Mouse (Mus musculus) MEL (cell line): ENCODE data around the gene Acvrl1. TPM values are rescaled to one million over a fixed set of nuclear protein-coding genes. Genes with fewer than 3 reads are reported as not detected.

Experiments
- DNase-seq: peaks from one replicate; pipeline ENCODE4 v3.0.0; 2011; ENCODE audit warnings: low read depth, low spot score
- H3K27ac ChIP-seq: 2 replicates; pipeline ENCODE4 v1.5.1; 2012; ENCODE audit warnings: low read depth, mild to moderate bottlenecking, control low read depth, low read length, moderate library complexity; ENCODE audit not compliant: control insufficient read depth
- H3K27me3 ChIP-seq, 2 experiments: fragments of 150-350 bp in 1 of 2; sonication (generic) in 1 of 2; 2 replicates each; pipeline ENCODE4 v1.6.1; 2012; ENCODE audit warnings: low read length in 2 of 2, mild to moderate bottlenecking in 2 of 2, improper control_type of control experiment in 1 of 2, moderate library complexity in 1 of 2; ENCODE audit not compliant: insufficient read depth in 2 of 2, control insufficient read depth in 1 of 2
- H3K36me3 ChIP-seq, 2 experiments: 2 replicates each; pipeline ENCODE4 v1.6.1; 2012 to 2014; ENCODE audit warnings: low read length in 2 of 2, improper control_type of control experiment in 1 of 2, inconsistent platforms in 1 of 2, mild to moderate bottlenecking in 1 of 2; ENCODE audit not compliant: insufficient read depth in 2 of 2, control insufficient read depth in 1 of 2
- H3K4me1 ChIP-seq, 2 experiments: fragments of 150-350 bp in 1 of 2; sonication (generic) in 1 of 2; 2 replicates each; pipeline ENCODE4 v1.6.1; 2012; ENCODE audit warnings: low read length in 2 of 2, improper control_type of control experiment in 1 of 2, mild to moderate bottlenecking in 1 of 2; ENCODE audit not compliant: insufficient read depth in 2 of 2, control insufficient read depth in 1 of 2
- H3K4me3 ChIP-seq, 2 experiments: fragments of 150-350 bp in 1 of 2; sonication (generic) in 1 of 2; 2 replicates each; pipeline ENCODE4 v1.5.1; 2012; ENCODE audit warnings: low read depth in 2 of 2, low read length in 2 of 2, mild to moderate bottlenecking in 2 of 2, moderate library complexity in 2 of 2, control low read depth in 1 of 2, improper control_type of control experiment in 1 of 2; ENCODE audit not compliant: control insufficient read depth in 1 of 2, insufficient read depth in 1 of 2
- H3K79me2 ChIP-seq: 2 replicates; pipeline ENCODE4 v1.6.1; 2012; ENCODE audit warnings: mild to moderate bottlenecking, low read length, moderate library complexity; ENCODE audit not compliant: control insufficient read depth, poor library complexity, insufficient read depth
- H3K9ac ChIP-seq: 2 replicates; pipeline ENCODE4 v1.6.1; 2012; ENCODE audit warnings: low read depth, mild to moderate bottlenecking, control low read depth, low read length, moderate library complexity; ENCODE audit not compliant: control insufficient read depth, poor library complexity, severe bottlenecking
- H3K9me3 ChIP-seq: fragments of 150-350 bp; sonication (generic); replicated peaks from 2 replicates; pipeline ENCODE4 v1.6.1; 2012; ENCODE audit warnings: mild to moderate bottlenecking, low read length, improper control_type of control experiment, moderate library complexity; ENCODE audit not compliant: insufficient read depth
- CHD1 ChIP-seq: IDR thresholded peaks from 2 replicates; pipeline ENCODE4 v1.6.1; 2012; ENCODE audit warnings: low read depth, mild to moderate bottlenecking, inconsistent platforms, low read length, improper control_type of control experiment
- CTCF ChIP-seq, 3 experiments: IDR thresholded peaks in 2 of 3; conservative IDR thresholded peaks in 1 of 3; 2 replicates each; pipeline ENCODE4 v1.5.1; 2011 to 2012; ENCODE audit warnings: low read length in 3 of 3, low read depth in 2 of 3, mild to moderate bottlenecking in 2 of 3, improper control_type of control experiment in 1 of 3, inconsistent platforms in 1 of 3, mixed read lengths in 1 of 3, moderate library complexity in 1 of 3; ENCODE audit not compliant: control insufficient read depth in 1 of 3, insufficient read depth in 1 of 3, poor library complexity in 1 of 3, severe bottlenecking in 1 of 3
- ELF1 ChIP-seq: IDR thresholded peaks from 2 replicates; pipeline ENCODE4 v1.6.1; 2014; ENCODE audit warnings: low read depth, mild to moderate bottlenecking, inconsistent platforms, low read length, improper control_type of control experiment, moderate library complexity
- EP300 ChIP-seq, 2 experiments: IDR thresholded peaks; 2 replicates each; pipeline ENCODE4 v1.6.1; 2011; ENCODE audit warnings: improper control_type of control experiment in 2 of 2, low read length in 2 of 2, low read depth in 1 of 2, mild to moderate bottlenecking in 1 of 2
- ETS1 ChIP-seq: IDR thresholded peaks from 2 replicates; pipeline ENCODE4 v1.6.1; 2012; ENCODE audit warnings: low read depth, mild to moderate bottlenecking, inconsistent platforms, low read length, improper control_type of control experiment, moderate library complexity
- GATA1 ChIP-seq: IDR thresholded peaks from 2 replicates; pipeline ENCODE4 v1.6.1; 2011; ENCODE audit warnings: low read depth, low read length, improper control_type of control experiment
- HCFC1 ChIP-seq: IDR thresholded peaks from 2 replicates; pipeline ENCODE4 v1.6.1; 2012; ENCODE audit warnings: low read depth, mild to moderate bottlenecking, inconsistent platforms, low read length, improper control_type of control experiment, moderate library complexity
- KAT2A ChIP-seq: conservative IDR thresholded peaks from 2 replicates; pipeline ENCODE4 v1.6.1; 2012; ENCODE audit warnings: low read depth, low read length, improper control_type of control experiment, inconsistent platforms
- MAX ChIP-seq: IDR thresholded peaks from 2 replicates; pipeline ENCODE4 v1.6.1; 2011; ENCODE audit warnings: low read length, improper control_type of control experiment
- MEF2A ChIP-seq: IDR thresholded peaks from 2 replicates; pipeline ENCODE4 v1.6.1; 2014; ENCODE audit warnings: low read depth, mild to moderate bottlenecking, inconsistent platforms, low read length, improper control_type of control experiment; ENCODE audit not compliant: poor library complexity, insufficient replicate concordance, severe bottlenecking; ENCODE audit errors: extremely low read depth
- MYB ChIP-seq: IDR thresholded peaks from 2 replicates; pipeline ENCODE4 v1.6.1; 2011; ENCODE audit warnings: mild to moderate bottlenecking, low read depth, low read length, improper control_type of control experiment
- NELFE ChIP-seq: IDR thresholded peaks from 2 replicates; pipeline ENCODE4 v1.6.1; 2011; ENCODE audit warnings: low read depth, low read length, improper control_type of control experiment
- POLR2A ChIP-seq, 2 experiments: IDR thresholded peaks; 2 replicates each; pipeline ENCODE4 v1.6.1; 2011 to 2012; ENCODE audit warnings: low read length in 2 of 2, mild to moderate bottlenecking in 2 of 2, control low read depth in 1 of 2, improper control_type of control experiment in 1 of 2, low read depth in 1 of 2, moderate library complexity in 1 of 2; ENCODE audit not compliant: control insufficient read depth in 1 of 2, insufficient read depth in 1 of 2, poor library complexity in 1 of 2
- RCOR1 ChIP-seq: IDR thresholded peaks from 2 replicates; pipeline ENCODE4 v1.6.1; 2012; ENCODE audit warnings: low read depth, mild to moderate bottlenecking, inconsistent platforms, low read length, improper control_type of control experiment
- SIN3A ChIP-seq: IDR thresholded peaks from 2 replicates; pipeline ENCODE4 v1.6.1; 2012; ENCODE audit warnings: low read length, improper control_type of control experiment, inconsistent platforms
- TBP ChIP-seq: IDR thresholded peaks from 2 replicates; pipeline ENCODE4 v1.8.0; 2011; ENCODE audit warnings: low read depth, low read length, improper control_type of control experiment
- ZNF384 ChIP-seq: IDR thresholded peaks from 2 replicates; pipeline ENCODE4 v1.6.1; 2012; ENCODE audit warnings: low read depth, mild to moderate bottlenecking, inconsistent platforms, low read length, improper control_type of control experiment
- polyA plus RNA-seq, 2 experiments: library from polyadenylated mRNA; stranded (reverse) in 1 of 2; unstranded in 1 of 2; fragments of >175 nt in 1 of 2; fragments of >200 nt in 1 of 2; gene quantifications; 2 replicates each; pipeline versions ENCODE4 v1.2.1 to v1.2.4; 2012; ENCODE audit warnings: low replicate concordance in 2 of 2, low read depth in 1 of 2; ENCODE audit not compliant: insufficient read length in 2 of 2, insufficient read depth in 1 of 2, missing spikeins in 1 of 2
- total RNA-seq: library from RNA; depleted of rRNA; stranded (reverse); fragments of 300-350 nt; gene quantifications from 2 replicates; pipeline ENCODE4 v1.2.3, GENCODE M21; 2012

The Acvrl1 gene
- total and polyA plus RNA-seq, 3 experiments, result 0.08 to 0.18 TPM; not detected in 1

GRCm38 (mm10) chr15:101187907-101188306 lies 59.6 kb downstream of the Acvrl1 start:
- Histone ChIP-seq H3K9me3 (no peaks in the 10 kb centered on the region), H3K4me3 (no peak overlapping the region), H3K4me1 (peaks cover 13 to 29% of the 10 kb centered on the region in 2 experiments), H3K27ac (no peak overlapping the region), H3K27me3 (no peaks in the 10 kb centered on the region), H3K79me2 (0 out of 2 replicates have a peak, but pooled peaks cover 1% of the 10 kb centered on the region), H3K36me3 (peaks cover 0 to 25% of the 10 kb centered on the region in 2 experiments; a peak in 3 of 4 replicates), H3K9ac (no peak overlapping the region)
- peak; percentile 46 for DNase-seq
- TF ChIP-seq CTCF (IDR thresholded peaks at IDR 0.05 in 2 of 3, conservative IDR thresholded peaks at IDR 0.05 in 1 of 3; ENCODE audit: control insufficient read depth in 1 of 3, insufficient read depth in 1 of 3, low read depth in 2 of 3, low read length in 3 of 3, poor library complexity in 1 of 3, severe bottlenecking in 1 of 3) (peak; percentile 31 to 32 (median 32); a peak in 5 of 6 replicates), MYB (no peak)

GRCm38 (mm10) chr15:101189981-101190761 lies 61.8 kb downstream of the Acvrl1 start:
- Histone ChIP-seq H3K9me3 (no peaks in the 10 kb centered on the region), H3K4me1 (peaks cover 13 to 35% of the 10 kb centered on the region in 2 experiments), H3K79me2 (0 out of 2 replicates have a peak, but pooled peaks cover 1% of the 10 kb centered on the region), H3K9ac (no peak overlapping the region; the same call in 1 of the 2 replicates), H3K27me3 (no peaks in the 10 kb centered on the region), H3K4me3 (no peak overlapping the region), H3K27ac (peak overlapping the region; percentile 55; the same call in 1 of the 2 replicates), H3K36me3 (peaks cover 0 to 29% of the 10 kb centered on the region in 2 experiments; a peak in 3 of 4 replicates)
- no peak for TF ChIP-seq ZNF384
- 0 out of 2 replicates have a peak, but pooled peaks have one; percentile 33 for TF ChIP-seq SIN3A
- DNase-seq, result no peak

- peak; percentile 51; the same call in 1 of the 2 replicates for TF ChIP-seq TBP
- TF ChIP-seq POLR2A (IDR thresholded peaks at IDR 0.05; ENCODE audit: control insufficient read depth in 1 of 2, insufficient read depth in 1 of 2, low read depth in 1 of 2, low read length in 2 of 2, poor library complexity in 1 of 2), result peak in 1 of 2 experiments; percentile 49; a peak in 1 of 4 replicates
- TF ChIP-seq RCOR1, result no peak
- TF ChIP-seq EP300 (IDR thresholded peaks at IDR 0.05; ENCODE audit: low read depth in 1 of 2, low read length in 2 of 2), result peak; percentile 28 to 46; a peak in 2 of 4 replicates
- peak; percentile 8; the same call in 1 of the 2 replicates for TF ChIP-seq SIN3A
- TF ChIP-seq CHD1, result no peak
- peak; percentile 35; the same call in 1 of the 2 replicates for TF ChIP-seq ETS1
- peak; percentile 27; the same call in 1 of the 2 replicates for TF ChIP-seq NELFE
- TF ChIP-seq KAT2A, result 0 out of 2 replicates have a peak, but pooled peaks have one; percentile 4
- TF ChIP-seq MEF2A, result no peak
- TF ChIP-seq HCFC1, result 0 out of 2 replicates have a peak, but pooled peaks have one; percentile 34
- TF ChIP-seq GATA1, result peak; percentile 36; the same call in 1 of the 2 replicates
- peak; percentile 74 for TF ChIP-seq ELF1
- peak; percentile 61 for TF ChIP-seq MAX
- no peak overlapping the region; the same call in 1 of the 2 replicates for H3K9ac ChIP-seq
- H3K9me3 ChIP-seq, result no peaks in the 10 kb centered on the region
- peaks cover 0 to 32% of the 10 kb centered on the region in 2 experiments; a peak in 2 of 4 replicates for H3K36me3 ChIP-seq
- H3K27me3 ChIP-seq, result no peaks in the 10 kb centered on the region
- peaks cover 13 to 38% of the 10 kb centered on the region in 2 experiments for H3K4me1 ChIP-seq
- H3K79me2 ChIP-seq, result 0 out of 2 replicates have a peak, but pooled peaks cover 1% of the 10 kb centered on the region
- DNase-seq, result peak; percentile 81
- H3K4me3 ChIP-seq, result no peak overlapping the region
- peak overlapping the region; percentile 55 for H3K27ac ChIP-seq
These were observed 62.4 kb downstream of the Acvrl1 start for GRCm38 (mm10) chr15:101190762-101191150.
